Mouse (Mus musculus): ENCODE results near the gene Mmab. TPM values are rescaled to one million over a fixed set of nuclear protein-coding genes. Genes with fewer than 3 reads are reported as not detected.

The Mmab gene
- 16.5 and 24.9 TPM in 2 replicates for polyA plus RNA-seq (2015; fragmentation: Nextera tagmentation; extraction: Ambion mirVana)

GRCm38 (mm10) chr5:114443566-114444367, at the start of gene Mmab, which contains the start of gene Mvk:
TSS of gene Mmab (minus strand) at chr5:114444060.
TSS of gene Mvk (plus strand) at chr5:114444269.

Small RNA genes within 50 kb of the gene (microRNA-seq; reads per million reads assigned to microRNA genes)
- gene Mir7027: not detected

Other genes with a start within 250 kb of the Mmab start
- gene Foxn4, start 170.3 kb downstream of the Mmab start, polyA plus RNA-seq (2015; fragmentation: Nextera tagmentation; extraction: Ambion mirVana): not detected in 2 replicates
- gene Myo1h, start 154.9 kb downstream of the Mmab start, polyA plus RNA-seq (2015; fragmentation: Nextera tagmentation; extraction: Ambion mirVana): 3.1 and 4.0 TPM in 2 replicates
- gene Kctd10, start 63.6 kb downstream of the Mmab start, polyA plus RNA-seq (2015; fragmentation: Nextera tagmentation; extraction: Ambion mirVana): 162 and 192 TPM in 2 replicates
- gene Ube3b, start 63.5 kb downstream of the Mmab start, polyA plus RNA-seq (2015; fragmentation: Nextera tagmentation; extraction: Ambion mirVana): 22.5 and 25.0 TPM in 2 replicates
- 35.8 and 69.6 TPM in 2 replicates for gene Mvk, start 209 bp upstream of the Mmab start, polyA plus RNA-seq (2015; fragmentation: Nextera tagmentation; extraction: Ambion mirVana)
- 0.28 and 0.30 TPM in 2 replicates for gene Fam222a, start 124.0 kb upstream of the Mmab start, polyA plus RNA-seq (2015; fragmentation: Nextera tagmentation; extraction: Ambion mirVana)
- 5.9 and 6.1 TPM in 2 replicates for gene Trpv4, start 214.4 kb upstream of the Mmab start, polyA plus RNA-seq (2015; fragmentation: Nextera tagmentation; extraction: Ambion mirVana)
- gene Gltp, start 246.9 kb upstream of the Mmab start, polyA plus RNA-seq (2015; fragmentation: Nextera tagmentation; extraction: Ambion mirVana): 146 and 158 TPM in 2 replicates